Mouse (Mus musculus) c-Kit-positive CD71-positive TER-119-negative erythroid progenitor cells, embryonic 14.5 days (primary cell): Measurements from ENCODE around the gene Supt4a.

Experiments used
- DNase-seq: peaks from one replicate; pipeline ENCODE4 v3.0.0-alpha.2; 2013; ENCODE audit warnings: low read depth

Supt4a gene

DNA sequence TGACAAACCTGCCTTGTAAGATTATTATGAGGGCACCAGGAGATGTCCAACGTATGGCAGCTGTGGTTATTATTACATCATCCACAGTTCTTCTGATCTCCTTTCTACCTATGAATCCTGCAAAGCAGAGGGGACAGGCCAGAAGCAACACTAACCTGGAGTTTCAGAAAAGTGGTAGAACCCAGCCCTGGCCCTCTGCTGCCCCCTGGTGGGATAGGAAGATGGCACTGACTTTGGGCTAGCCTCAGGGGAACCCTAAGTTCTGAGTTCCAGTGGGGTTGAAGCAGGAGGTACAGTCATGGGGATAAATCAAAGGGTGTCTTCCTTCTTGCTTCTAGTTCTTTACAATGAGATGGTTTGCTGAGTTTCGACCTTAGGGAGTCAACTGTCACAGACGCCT lies 33.6 kb downstream of the Supt4a start:
- DNase-seq, result peak; percentile 68

GRCm38 (mm10) chr11:87772354-87772753 lies 35.0 kb downstream of the Supt4a start:
- no peak for DNase-seq

GRCm38 (mm10) chr11:87778100-87778765 lies 40.9 kb downstream of the Supt4a start:
- DNase-seq, result peak; percentile 51

DNA sequence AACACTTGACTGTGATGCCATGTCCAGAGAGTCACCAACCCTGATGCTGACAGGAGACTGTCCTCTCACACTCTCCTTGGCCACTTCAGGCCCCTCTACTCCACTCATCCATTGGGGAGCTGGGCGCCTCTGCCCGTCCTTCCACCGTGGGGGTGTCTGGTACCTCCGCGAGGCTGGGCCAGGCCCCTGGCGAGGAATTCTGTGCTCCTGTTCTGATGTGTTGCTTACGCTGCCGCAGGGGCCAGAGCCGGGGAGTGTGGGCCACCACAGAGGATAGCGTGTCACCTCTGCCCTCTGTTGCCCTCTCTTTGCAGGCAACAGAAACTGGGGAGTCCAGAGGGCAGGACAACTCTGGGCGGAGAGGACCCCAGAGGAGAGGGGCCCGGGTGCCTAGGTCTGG lies 41.6 kb downstream of the Supt4a start:
- DNase-seq, result no peak

- no peak for DNase-seq
Measured at GRCm38 (mm10) chr11:87779392-87779791, 42.0 kb downstream of the Supt4a start.

DNA sequence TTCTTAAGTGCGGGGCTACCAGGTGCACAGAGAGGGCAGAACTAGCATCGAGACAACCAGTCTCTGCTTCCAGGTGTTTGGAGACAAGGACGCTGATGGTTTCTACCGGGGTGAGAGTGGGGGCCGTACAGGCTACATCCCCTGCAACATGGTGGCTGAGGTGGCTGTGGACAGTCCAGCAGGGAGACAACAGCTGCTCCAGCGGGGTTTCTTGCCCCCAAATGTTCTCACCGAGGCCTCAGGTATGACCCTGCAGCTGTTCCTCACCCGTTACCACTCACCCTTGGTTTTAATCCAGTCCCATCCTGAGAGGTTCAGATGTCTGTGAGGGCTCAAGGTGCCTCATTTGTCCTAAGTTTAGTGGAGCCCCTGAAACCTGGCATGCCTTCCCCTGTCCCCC lies 42.8 kb downstream of the Supt4a start:
- no peak for DNase-seq

DNA sequence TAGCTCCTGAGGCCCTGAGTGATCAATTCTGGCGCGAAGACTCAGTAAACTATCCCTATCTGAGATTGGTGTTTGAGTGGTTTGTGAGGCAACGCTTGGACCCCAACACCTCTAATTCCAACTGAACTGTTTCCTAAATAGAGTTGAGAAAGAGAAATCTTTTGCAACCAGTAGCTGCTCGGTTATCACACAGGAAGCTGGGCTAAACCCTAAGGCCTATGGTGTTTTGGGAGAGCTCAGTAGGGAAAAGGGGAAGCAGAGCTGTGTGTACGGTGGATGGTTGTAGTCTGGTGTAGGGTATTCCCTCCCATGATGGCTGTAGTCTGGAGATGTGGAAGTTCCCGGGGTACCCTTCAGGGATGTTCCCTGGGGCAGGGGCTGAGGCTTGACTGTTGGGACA lies 52.7 kb downstream of the Supt4a start:
- no peak for DNase-seq
